Mouse (Mus musculus): ENCODE results near the gene Tmprss4.

Tmprss4 gene

GRCm38 (mm10) chr9:45196125-45196830, 7.6 kb downstream of the Tmprss4 start:
- DNase-seq = no peak

- DNase-seq = no peak
These were observed 8.4 kb downstream of the Tmprss4 start for GRCm38 (mm10) chr9:45195468-45195867.

- no peak for DNase-seq
These were observed 14.2 kb downstream of the Tmprss4 start for GRCm38 (mm10) chr9:45189661-45190174.

- DNase-seq = no peak
These were observed 15.0 kb downstream of the Tmprss4 start for GRCm38 (mm10) chr9:45188570-45189563.

- DNase-seq = no peak
These were observed 18.6 kb downstream of the Tmprss4 start for GRCm38 (mm10) chr9:45185250-45185649.

GRCm38 (mm10) chr9:45183266-45183665, 20.6 kb downstream of the Tmprss4 start:
- DNase-seq = no peak

GRCm38 (mm10) chr9:45182521-45182920, 21.4 kb downstream of the Tmprss4 start:
- DNase-seq = no peak

- DNase-seq = peak; percentile 11
These were observed 22.1 kb downstream of the Tmprss4 start, which contains the start of gene BC049352 for GRCm38 (mm10) chr9:45181770-45182169. Gene BC049352, plus strand, starts transcription at chr9:45182007.

- DNase-seq = no peak
These were observed 24.6 kb downstream of the Tmprss4 start for GRCm38 (mm10) chr9:45179282-45179681.

GRCm38 (mm10) chr9:45173475-45173874, 30.4 kb downstream of the Tmprss4 start:
- no peak for DNase-seq

GRCm38 (mm10) chr9:45171073-45171610, 32.8 kb downstream of the Tmprss4 start:
- no peak for DNase-seq

- no peak for DNase-seq
These were observed 33.7 kb downstream of the Tmprss4 start for GRCm38 (mm10) chr9:45170150-45170549.

GRCm38 (mm10) chr9:45167903-45168302, 36.0 kb downstream of the Tmprss4 start:
- no peak for DNase-seq

GRCm38 (mm10) chr9:45153361-45153760, 50.5 kb downstream of the Tmprss4 start:
- no peak for DNase-seq

GRCm38 (mm10) chr9:45150933-45151332, 53.0 kb downstream of the Tmprss4 start:
- no peak for DNase-seq

GRCm38 (mm10) chr9:45146267-45146597, 57.7 kb downstream of the Tmprss4 start:
- DNase-seq = peak; percentile 52

- DNase-seq = no peak
These were observed 58.2 kb downstream of the Tmprss4 start for GRCm38 (mm10) chr9:45145533-45146266.

- DNase-seq = no peak
These were observed 61.2 kb downstream of the Tmprss4 start for GRCm38 (mm10) chr9:45142686-45143085.

- DNase-seq = no peak
These were observed 62.9 kb downstream of the Tmprss4 start for GRCm38 (mm10) chr9:45140945-45141344.

- DNase-seq = no peak
These were observed 64.8 kb downstream of the Tmprss4 start for GRCm38 (mm10) chr9:45139082-45139481.

GRCm38 (mm10) chr9:45138191-45139032, 65.5 kb downstream of the Tmprss4 start, which contains the start of gene Scn4b:
Gene Scn4b, plus strand, starts transcription at chr9:45138395.
- peak; percentile 25 for DNase-seq

Measured in liver (tissue).